Comparison of ENCODE assay signal across 16 mouse cellular contexts in genomic region chr2:32634277-32635105, GRCm38 (mm10). TPM values are rescaled to one million over a fixed set of nuclear protein-coding genes. Genes with fewer than 3 reads are reported as not detected.
DNase-seq lines count a peak whose midpoint lies in the region; ATAC-seq and TF ChIP-seq lines count a peak whose summit lies in the region.
"Had no signal": no experiment of that assay in that cellular context is flagged by ENCODE, and none has a peak within 500 bp of the region (broad histone marks: within the 10 kb centered on the region; RNA-seq: fewer than 3 reads in every experiment).

No protein-coding gene starts in this region.

- H3K36me3 ChIP-seq in kidney, adult 2 months (ENCODE audit: control insufficient read depth, insufficient read depth, low read length), result no peaks in the 10 kb centered on the region
- peaks cover 4% of the 10 kb centered on the region; the same call in 1 of the 2 replicates for H3K36me3 ChIP-seq in midbrain, embryonic 10.5 days
- 0 out of 2 replicates have a peak, but pooled peaks cover 2% of the 10 kb centered on the region for H3K36me3 ChIP-seq in midbrain, embryonic 16.5 days (ENCODE audit: control insufficient read depth, insufficient read depth, low read length)
- no peaks in the 10 kb centered on the region for H3K36me3 ChIP-seq in stomach, postnatal 0 days (ENCODE audit: control insufficient read depth, insufficient read depth, low read length)
- H3K36me3 ChIP-seq: embryonic facial prominence, embryonic 12.5 days; intestine, embryonic 15.5 days; liver, embryonic 13.5 days had no signal

- TF ChIP-seq EP300 in stomach, postnatal 0 days (optimal IDR thresholded peaks at IDR 0.05), result no peak

- no peaks in the 10 kb centered on the region for H3K27me3 ChIP-seq in kidney, adult 2 months (replicated peaks; ENCODE audit: control insufficient read depth, insufficient read depth, low read length)
- no peaks in the 10 kb centered on the region for H3K27me3 ChIP-seq in midbrain, embryonic 10.5 days (ENCODE audit: low read depth, poor library complexity, severe bottlenecking)
- H3K27me3 ChIP-seq in midbrain, embryonic 16.5 days (ENCODE audit: control insufficient read depth, insufficient read depth, low read depth, low read length), result no peaks in the 10 kb centered on the region
- no peaks in the 10 kb centered on the region for H3K27me3 ChIP-seq in stomach, postnatal 0 days (ENCODE audit: control insufficient read depth, insufficient read depth, low read length)
- H3K27me3 ChIP-seq: embryonic facial prominence, embryonic 12.5 days; intestine, embryonic 15.5 days; liver, embryonic 13.5 days had no signal

- WGBS in kidney, adult 2 months, result 85% methylated on average over 10 of the region's 10 CpGs
- WGBS in midbrain, embryonic 10.5 days, result 88% methylated on average over 10 of the region's 10 CpGs
- WGBS in midbrain, embryonic 16.5 days, result 86% methylated on average over 10 of the region's 10 CpGs
- WGBS in stomach, postnatal 0 days, result 82% methylated on average over 10 of the region's 10 CpGs

- no peak for TF ChIP-seq POLR2A in kidney, adult 2 months (IDR thresholded peaks at IDR 0.05; ENCODE audit: low read depth, low read length)

- H3K9me3 ChIP-seq in midbrain, embryonic 10.5 days (replicated peaks), result no peaks in the 10 kb centered on the region
- no peaks in the 10 kb centered on the region for H3K9me3 ChIP-seq in midbrain, embryonic 16.5 days (replicated peaks; ENCODE audit: control insufficient read depth, low read length, poor library complexity, severe bottlenecking)
- no peaks in the 10 kb centered on the region for H3K9me3 ChIP-seq in stomach, postnatal 0 days (ENCODE audit: control insufficient read depth, low read length)
- H3K9me3 ChIP-seq: embryonic facial prominence, embryonic 12.5 days; hindbrain, embryonic 10.5 days; intestine, embryonic 15.5 days; liver, embryonic 13.5 days had no signal

- peak overlapping the region; percentile 82 for H3K27ac ChIP-seq in kidney, adult 2 months (ENCODE audit: insufficient read depth, low read depth, low read length)
- H3K27ac ChIP-seq in midbrain, embryonic 10.5 days (replicated peaks), result peak overlapping the region; percentile 19; the same call in 1 of the 2 replicates
- no peak overlapping the region for H3K27ac ChIP-seq in midbrain, embryonic 16.5 days (ENCODE audit: low read length)
- 0 out of 2 replicates have a peak overlapping the region, but pooled peaks have one; percentile 20 for H3K27ac ChIP-seq in stomach, postnatal 0 days (replicated peaks)
- H3K27ac ChIP-seq: embryonic facial prominence, embryonic 12.5 days; liver, embryonic 13.5 days had no signal

- H3K4me3 ChIP-seq in kidney, adult 2 months (ENCODE audit: insufficient read depth, low read depth, low read length), result no peak overlapping the region
- H3K4me3 ChIP-seq in midbrain, embryonic 10.5 days, result no peak overlapping the region
- no peak overlapping the region for H3K4me3 ChIP-seq in midbrain, embryonic 16.5 days (ENCODE audit: low read depth, low read length)
- H3K4me3 ChIP-seq in stomach, postnatal 0 days (ENCODE audit: low read depth, low read length), result no peak overlapping the region
- H3K4me3 ChIP-seq: embryonic facial prominence, embryonic 12.5 days; hindbrain, embryonic 10.5 days; intestine, embryonic 15.5 days; layer of hippocampus, adult 2 months; liver, embryonic 13.5 days had no signal

- H3K4me2 ChIP-seq in midbrain, embryonic 16.5 days (ENCODE audit: low read length), result no peak overlapping the region
- H3K4me2 ChIP-seq in stomach, postnatal 0 days (replicated peaks; ENCODE audit: low read depth), result no peak overlapping the region
- H3K4me2 ChIP-seq: embryonic facial prominence, embryonic 12.5 days; intestine, embryonic 15.5 days; liver, embryonic 13.5 days had no signal

- no peak for TF ChIP-seq CTCF in kidney, adult 2 months (conservative IDR thresholded peaks at IDR 0.05; ENCODE audit: insufficient read depth, insufficient read length, low read depth, low read length)
- no peak for TF ChIP-seq CTCF in stomach, postnatal 0 days (IDR thresholded peaks at IDR 0.05; ENCODE audit: low read depth)

- peak; percentile 95 for DNase-seq in heart, adult 11 months
- DNase-seq in heart, adult 8-10 months (ENCODE audit: low spot score), result no peak
- no peak for DNase-seq in kidney, adult 2 months
- no peak for DNase-seq in kidney, postnatal 36 days
- no peak for DNase-seq in midbrain, embryonic 10.5 days (ENCODE audit: low spot score)
- no peak for DNase-seq in stomach, postnatal 0 days (ENCODE audit: low spot score)
- DNase-seq in ovary, postnatal 10 days (ENCODE audit: low spot score), result no peak
- DNase-seq: cerebellum, postnatal 14 days; liver, embryonic 13.5 days; midbrain, embryonic 14.5 days had no signal

- no peaks in the 10 kb centered on the region for H3K4me1 ChIP-seq in kidney, adult 2 months (ENCODE audit: control insufficient read depth, insufficient read depth, low read length)
- H3K4me1 ChIP-seq in midbrain, embryonic 10.5 days, result peaks cover 48% of the 10 kb centered on the region
- peaks cover 2% of the 10 kb centered on the region for H3K4me1 ChIP-seq in midbrain, embryonic 16.5 days (ENCODE audit: control insufficient read depth, insufficient read depth, low read length)
- no peaks in the 10 kb centered on the region for H3K4me1 ChIP-seq in stomach, postnatal 0 days (replicated peaks; ENCODE audit: control insufficient read depth, insufficient read depth)

- no peak for ATAC-seq in midbrain, embryonic 16.5 days
- no peak for ATAC-seq in stomach, postnatal 0 days (ENCODE audit: low FRiP score, low TSS enrichment)
- ATAC-seq: intestine, embryonic 15.5 days had no signal

- no peak overlapping the region for H3K9ac ChIP-seq in midbrain, embryonic 16.5 days (ENCODE audit: low read depth, low read length)
- no peak overlapping the region for H3K9ac ChIP-seq in stomach, postnatal 0 days (ENCODE audit: low read length)
- H3K9ac ChIP-seq: embryonic facial prominence, embryonic 12.5 days; intestine, embryonic 15.5 days; liver, embryonic 13.5 days had no signal

RNA-seq across cellular contexts. Expression of gene Eng, which starts 11.9 kb away (rescaled TPM):
- 100 to 1,000 TPM; 111 to 143 (median 126) TPM for total RNA-seq in heart, adult 8-10 months (2022)
- polyA plus RNA-seq in kidney, adult 2 months (2012; rRNA removed), result 228 and 289 TPM in 2 replicates
- polyA plus RNA-seq in midbrain, embryonic 10.5 days (2016; fragmentation: Nextera tagmentation; extraction: Ambion mirVana), result 25.6 and 29.2 TPM in 2 replicates
- polyA plus RNA-seq in midbrain, embryonic 16.5 days (2015; fragmentation: Nextera tagmentation; extraction: Ambion mirVana), result 27.2 and 30.3 TPM in 2 replicates
- polyA plus RNA-seq in stomach, postnatal 0 days (2015; fragmentation: Nextera tagmentation; extraction: Ambion mirVana), result 23.0 and 23.3 TPM in 2 replicates

RNA-seq across cellular contexts. Expression of gene Ak1, which starts 12.9 kb away (rescaled TPM):
- total RNA-seq in heart, adult 8-10 months (2022), result 100 to 1,000 TPM; 656 to 809 (median 697) TPM
- 31.6 and 47.4 TPM in 2 replicates for polyA plus RNA-seq in kidney, adult 2 months (2012; rRNA removed)
- 26.4 and 30.3 TPM in 2 replicates for polyA plus RNA-seq in midbrain, embryonic 10.5 days (2016; fragmentation: Nextera tagmentation; extraction: Ambion mirVana)
- polyA plus RNA-seq in midbrain, embryonic 16.5 days (2015; fragmentation: Nextera tagmentation; extraction: Ambion mirVana), result 107 and 108 TPM in 2 replicates
- polyA plus RNA-seq in stomach, postnatal 0 days (2015; fragmentation: Nextera tagmentation; extraction: Ambion mirVana), result 21.8 and 26.1 TPM in 2 replicates

RNA-seq across cellular contexts. Expression of gene St6galnac6, which starts 35.0 kb away (rescaled TPM):
- 100 to 1,000 TPM; 102 to 131 (median 114) TPM for total RNA-seq in heart, adult 8-10 months (2022)
- 21.1 and 23.6 TPM in 2 replicates for polyA plus RNA-seq in kidney, adult 2 months (2012; rRNA removed)
- 10.8 and 11.9 TPM in 2 replicates for polyA plus RNA-seq in midbrain, embryonic 10.5 days (2016; fragmentation: Nextera tagmentation; extraction: Ambion mirVana)
- 26.5 and 36.4 TPM in 2 replicates for polyA plus RNA-seq in midbrain, embryonic 16.5 days (2015; fragmentation: Nextera tagmentation; extraction: Ambion mirVana)
- 9.1 and 11.3 TPM in 2 replicates for polyA plus RNA-seq in stomach, postnatal 0 days (2015; fragmentation: Nextera tagmentation; extraction: Ambion mirVana)

RNA-seq across cellular contexts. Expression of gene St6galnac4, which starts 47.6 kb away (rescaled TPM):
- total RNA-seq in heart, adult 8-10 months (2022), result 10 to 100 TPM; 15.6 to 23.2 (median 20.7) TPM
- 7.0 and 7.2 TPM in 2 replicates for polyA plus RNA-seq in kidney, adult 2 months (2012; rRNA removed)
- polyA plus RNA-seq in midbrain, embryonic 10.5 days (2016; fragmentation: Nextera tagmentation; extraction: Ambion mirVana), result 15.9 and 17.1 TPM in 2 replicates
- 33.4 and 39.0 TPM in 2 replicates for polyA plus RNA-seq in midbrain, embryonic 16.5 days (2015; fragmentation: Nextera tagmentation; extraction: Ambion mirVana)
- polyA plus RNA-seq in stomach, postnatal 0 days (2015; fragmentation: Nextera tagmentation; extraction: Ambion mirVana), result 7.4 and 7.7 TPM in 2 replicates

RNA-seq across cellular contexts. Expression of gene 9430097D07Rik, which starts 59.0 kb away (rescaled TPM):
- not detected for total RNA-seq in heart, adult 8-10 months (2022)
- not detected in 2 replicates for polyA plus RNA-seq in kidney, adult 2 months (2012; rRNA removed)
- polyA plus RNA-seq in midbrain, embryonic 10.5 days (2016; fragmentation: Nextera tagmentation; extraction: Ambion mirVana), result 0.17 and 0.22 TPM in 2 replicates
- 0.52 and 1.1 TPM in 2 replicates for polyA plus RNA-seq in midbrain, embryonic 16.5 days (2015; fragmentation: Nextera tagmentation; extraction: Ambion mirVana)
- not detected in 2 replicates for polyA plus RNA-seq in stomach, postnatal 0 days (2015; fragmentation: Nextera tagmentation; extraction: Ambion mirVana)
- total RNA-seq: adrenal gland, adult 2 months had no signal
- polyA plus RNA-seq: adrenal gland, adult 2 months; intestine, embryonic 15.5 days; liver, embryonic 13.5 days had no signal
